ENCODE assay signal across 9 mouse cellular contexts in genomic region chr1:42684783-42685182, GRCm38 (mm10). TPM values are rescaled to one million over a fixed set of nuclear protein-coding genes. Genes with fewer than 3 reads are reported as not detected.
DNase-seq lines count a peak whose midpoint lies in the region; ATAC-seq and TF ChIP-seq lines count a peak whose summit lies in the region.
"Had no signal": no experiment of that assay in that cellular context is flagged by ENCODE, and none has a peak within 500 bp of the region (broad histone marks: within the 10 kb centered on the region; RNA-seq: fewer than 3 reads in every experiment).

No protein-coding gene starts in this region.

- TF ChIP-seq EP300 in lung, postnatal 0 days (IDR thresholded peaks at IDR 0.05): no peak

- H3K9me3 ChIP-seq in lung, postnatal 0 days (ENCODE audit: low read length): no peaks in the 10 kb centered on the region
- no peaks in the 10 kb centered on the region for H3K9me3 ChIP-seq in embryonic facial prominence, embryonic 14.5 days (ENCODE audit: control insufficient read depth, low read length)
- no peaks in the 10 kb centered on the region for H3K9me3 ChIP-seq in intestine, embryonic 16.5 days (ENCODE audit: control insufficient read depth, low read length)
- H3K9me3 ChIP-seq in midbrain, embryonic 10.5 days (replicated peaks): no peaks in the 10 kb centered on the region

- H3K4me1 ChIP-seq in lung, postnatal 0 days (ENCODE audit: insufficient read depth, low read depth, low read length): no peaks in the 10 kb centered on the region
- peaks cover 4% of the 10 kb centered on the region; the same call in 1 of the 2 replicates for H3K4me1 ChIP-seq in embryonic facial prominence, embryonic 14.5 days (ENCODE audit: control insufficient read depth, insufficient read depth, low read length)
- H3K4me1 ChIP-seq in intestine, embryonic 16.5 days (ENCODE audit: control insufficient read depth, insufficient read depth, low read length): peaks cover 14% of the 10 kb centered on the region
- H3K4me1 ChIP-seq in midbrain, embryonic 10.5 days: peaks cover 81% of the 10 kb centered on the region

- 2% methylated on average over 20 of the region's 21 CpGs for WGBS in lung, postnatal 0 days
- under 1% methylated on average over 18 of the region's 21 CpGs for WGBS in embryonic facial prominence, embryonic 14.5 days
- under 1% methylated on average over 19 of the region's 21 CpGs for WGBS in intestine, embryonic 16.5 days
- under 1% methylated on average over 16 of the region's 21 CpGs for WGBS in midbrain, embryonic 10.5 days

- no peak overlapping the region for H3K4me3 ChIP-seq in lung, postnatal 0 days (ENCODE audit: low read depth, low read length)
- H3K4me3 ChIP-seq in embryonic facial prominence, embryonic 14.5 days (ENCODE audit: low read depth, low read length): peak overlapping the region; percentile 49
- H3K4me3 ChIP-seq in intestine, embryonic 16.5 days (ENCODE audit: low read length): peak overlapping the region; percentile 33
- H3K4me3 ChIP-seq in midbrain, embryonic 10.5 days: peak overlapping the region; percentile 99

- peak overlapping the region; percentile 32; the same call in 1 of the 2 replicates for H3K4me2 ChIP-seq in lung, postnatal 0 days (replicated peaks; ENCODE audit: low read depth, low read length)
- H3K4me2 ChIP-seq in embryonic facial prominence, embryonic 14.5 days (ENCODE audit: low read depth, low read length): peak overlapping the region; percentile 87
- peak overlapping the region; percentile 52 for H3K4me2 ChIP-seq in intestine, embryonic 16.5 days (ENCODE audit: low read depth, low read length)

- no peak overlapping the region for H3K27ac ChIP-seq in lung, postnatal 0 days (ENCODE audit: low read length)
- peak overlapping the region; percentile 72 for H3K27ac ChIP-seq in embryonic facial prominence, embryonic 14.5 days (replicated peaks; ENCODE audit: low read depth, low read length)
- H3K27ac ChIP-seq in intestine, embryonic 16.5 days (ENCODE audit: low read length): no peak overlapping the region
- peak overlapping the region; percentile 99 for H3K27ac ChIP-seq in midbrain, embryonic 10.5 days (replicated peaks)

- no peak for ATAC-seq in lung, postnatal 0 days
- peak; percentile 44 for ATAC-seq in embryonic facial prominence, embryonic 14.5 days (ENCODE audit: low read depth)
- ATAC-seq in intestine, embryonic 16.5 days: no peak

- H3K36me3 ChIP-seq in lung, postnatal 0 days (ENCODE audit: insufficient read depth, low read length): no peaks in the 10 kb centered on the region
- H3K36me3 ChIP-seq in embryonic facial prominence, embryonic 14.5 days (ENCODE audit: control insufficient read depth, insufficient read depth, low read length): no peaks in the 10 kb centered on the region
- no peaks in the 10 kb centered on the region for H3K36me3 ChIP-seq in intestine, embryonic 16.5 days (ENCODE audit: control insufficient read depth, insufficient read depth, low read length)
- peaks cover 9% of the 10 kb centered on the region for H3K36me3 ChIP-seq in midbrain, embryonic 10.5 days

- no peak overlapping the region for H3K9ac ChIP-seq in lung, postnatal 0 days (replicated peaks; ENCODE audit: low read depth)
- H3K9ac ChIP-seq in embryonic facial prominence, embryonic 14.5 days (ENCODE audit: low read depth, low read length): peak overlapping the region; percentile 72
- no peak overlapping the region for H3K9ac ChIP-seq in intestine, embryonic 16.5 days (ENCODE audit: low read depth, low read length)

- H3K27me3 ChIP-seq in lung, postnatal 0 days (replicated peaks; ENCODE audit: insufficient read depth, low read length): peaks cover 61% of the 10 kb centered on the region
- H3K27me3 ChIP-seq in embryonic facial prominence, embryonic 14.5 days (replicated peaks; ENCODE audit: control insufficient read depth, insufficient read depth, low read length): peaks cover 71% of the 10 kb centered on the region
- H3K27me3 ChIP-seq in intestine, embryonic 16.5 days (replicated peaks; ENCODE audit: control insufficient read depth, insufficient read depth, low read length): peaks cover 58% of the 10 kb centered on the region
- peaks cover 58% of the 10 kb centered on the region for H3K27me3 ChIP-seq in midbrain, embryonic 10.5 days (ENCODE audit: low read depth, poor library complexity, severe bottlenecking)

- peak; percentile 32; the same call in 1 of the 2 replicates for TF ChIP-seq CTCF in lung, postnatal 0 days (IDR thresholded peaks at IDR 0.05)

- DNase-seq in lung, postnatal 0 days (ENCODE audit: low spot score): no peak
- no peak for DNase-seq in lung, adult 18-20 months
- no peak for DNase-seq in embryonic facial prominence, embryonic 14.5 days (ENCODE audit: low spot score)
- DNase-seq in midbrain, embryonic 10.5 days (ENCODE audit: low spot score): peak; percentile 81
- DNase-seq in adrenal gland, postnatal 36 days: no peak
- DNase-seq in testis, postnatal 14 days (ENCODE audit: low spot score): no peak
- DNase-seq in urinary bladder, postnatal 4 days (ENCODE audit: low spot score in 2 of 2): no peak

RNA-seq across cellular contexts. Expression of gene Pou3f3, which starts 10.8 kb away (rescaled TPM):
- polyA plus RNA-seq in lung, postnatal 0 days (2015; fragmentation: Nextera tagmentation; extraction: Ambion mirVana): 0.05 and 0.10 TPM in 2 replicates
- 2.9 and 3.4 TPM in 2 replicates for polyA plus RNA-seq in embryonic facial prominence, embryonic 14.5 days (2014; fragmentation: Nextera tagmentation; extraction: Ambion mirVana)
- polyA plus RNA-seq in intestine, embryonic 16.5 days (2015; fragmentation: Nextera tagmentation; extraction: Ambion mirVana): 0.18 and 0.21 TPM in 2 replicates
- 18.2 and 22.2 TPM in 2 replicates for polyA plus RNA-seq in midbrain, embryonic 10.5 days (2016; fragmentation: Nextera tagmentation; extraction: Ambion mirVana)
- under 1 TPM in 1 of 2 experiments, not detected in 1; 0.07 TPM for total RNA-seq in adrenal gland, postnatal 36 days (2021)
- polyA plus RNA-seq: liver, embryonic 16.5 days had no signal

Comparison
In these comparisons a context has a peak if more than half of its experiments do, and no peak if none do; other contexts are left out.
1. H3K27ac ChIP-seq: peak in embryonic facial prominence, embryonic 14.5 days (single experiment) and midbrain, embryonic 10.5 days (single experiment); none in lung, postnatal 0 days (single experiment) and intestine, embryonic 16.5 days (single experiment).
2. H3K4me2 ChIP-seq: peak in every context shown above with its lines; median percentile 87 in embryonic facial prominence, embryonic 14.5 days; 52 in intestine, embryonic 16.5 days; 32 in lung, postnatal 0 days.